Mouse (Mus musculus): ENCODE measurements around the gene Ubxn10. TPM values are rescaled to one million over a fixed set of nuclear protein-coding genes. Genes with fewer than 3 reads are reported as not detected.

Ubxn10 gene
- total RNA-seq, 2 experiments from 2014 or later: 0.20 TPM; not detected in 1

DNA sequence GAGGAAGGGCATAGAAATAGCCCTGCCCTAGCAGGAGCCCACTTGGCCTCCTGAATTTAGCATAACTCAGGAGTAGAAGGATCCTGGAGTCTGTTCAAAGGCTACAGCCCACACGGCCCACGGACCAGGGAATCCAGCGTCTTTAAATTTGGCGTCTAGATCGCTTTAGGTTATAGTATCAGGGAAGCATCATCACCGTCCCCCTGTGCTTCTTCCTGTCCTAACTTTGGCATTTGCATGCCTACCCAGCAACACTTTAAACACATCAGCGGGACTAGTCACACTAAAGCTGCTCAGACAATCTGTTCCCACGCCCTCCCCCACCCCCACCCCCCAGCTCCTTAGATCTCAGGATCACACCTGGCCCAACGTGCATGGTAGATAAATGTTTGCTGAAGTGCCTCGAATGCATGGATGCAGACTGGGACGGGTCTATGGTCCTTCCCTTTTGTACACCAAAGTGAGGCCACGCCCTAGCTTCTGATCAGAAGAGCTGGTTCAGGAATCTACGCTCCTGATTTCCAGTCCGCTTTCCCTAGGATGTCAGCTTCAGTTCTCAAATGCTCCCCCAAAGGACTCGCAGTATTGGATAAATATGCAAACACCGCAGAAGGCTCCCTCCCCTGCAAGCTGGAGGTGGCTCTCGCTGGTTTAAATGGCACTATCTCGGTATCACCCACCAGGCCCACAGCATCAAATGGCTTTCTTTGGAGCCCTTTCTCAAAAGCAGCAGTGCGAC lies 45.4 kb downstream of the Ubxn10 start:
- Histone ChIP-seq H3K27ac (no peak overlapping the region), H3K4me3 (no peak overlapping the region)
- intact Hi-C loops (cut with DNase I): no loop called here
- no peak for DNase-seq
- no peak for TF ChIP-seq CTCF (IDR thresholded peaks at IDR 0.05)

DNA sequence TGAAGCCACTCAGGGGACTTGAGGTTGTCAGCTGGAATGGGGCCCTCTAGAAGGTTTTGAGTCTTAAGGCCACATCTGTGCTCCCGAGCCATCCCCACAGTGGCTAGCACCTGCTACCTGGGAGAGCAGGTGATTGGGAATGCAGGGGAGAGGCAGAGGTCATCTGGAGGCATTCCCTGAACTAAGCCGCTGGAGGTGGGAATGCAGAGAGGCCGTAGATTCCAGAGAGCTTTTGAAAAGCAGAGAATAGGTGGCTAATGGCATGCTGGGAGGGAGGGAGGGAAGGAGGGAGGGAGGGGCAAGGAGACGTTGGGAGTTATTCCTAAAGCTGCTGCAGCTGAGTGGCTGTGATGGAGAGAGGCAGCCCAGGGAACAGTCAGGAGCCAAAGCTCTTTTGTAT lies 46.4 kb downstream of the Ubxn10 start:
- DNase-seq: no peak
- Histone ChIP-seq H3K4me3 (no peak overlapping the region), H3K27ac (no peak overlapping the region)
- intact Hi-C loops (cut with DNase I): no loop called here
- TF ChIP-seq CTCF (IDR thresholded peaks at IDR 0.05): no peak

DNA sequence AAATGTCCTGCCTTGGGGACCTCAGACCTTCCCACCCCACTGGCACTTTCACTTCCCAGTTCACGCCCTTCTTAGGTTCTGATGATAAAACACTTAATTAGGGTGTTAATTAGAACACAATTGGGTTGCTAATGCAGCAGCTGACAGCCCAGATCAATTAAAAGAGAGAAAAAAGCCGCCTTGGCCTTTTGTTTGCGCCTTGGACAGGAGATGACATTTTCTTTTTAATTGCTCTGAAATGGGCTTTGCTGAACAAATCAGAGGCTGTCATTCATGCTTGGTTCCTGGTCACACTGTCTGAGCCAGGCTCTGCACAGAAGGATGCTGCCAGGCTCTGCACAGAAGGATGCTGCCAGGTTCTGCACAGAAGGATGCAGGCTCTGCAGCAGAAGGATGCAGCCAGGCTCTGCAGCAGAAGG lies 47.9 kb downstream of the Ubxn10 start:
- intact Hi-C loops (cut with DNase I): no loop called here
- no peak for TF ChIP-seq CTCF (IDR thresholded peaks at IDR 0.05)

DNA sequence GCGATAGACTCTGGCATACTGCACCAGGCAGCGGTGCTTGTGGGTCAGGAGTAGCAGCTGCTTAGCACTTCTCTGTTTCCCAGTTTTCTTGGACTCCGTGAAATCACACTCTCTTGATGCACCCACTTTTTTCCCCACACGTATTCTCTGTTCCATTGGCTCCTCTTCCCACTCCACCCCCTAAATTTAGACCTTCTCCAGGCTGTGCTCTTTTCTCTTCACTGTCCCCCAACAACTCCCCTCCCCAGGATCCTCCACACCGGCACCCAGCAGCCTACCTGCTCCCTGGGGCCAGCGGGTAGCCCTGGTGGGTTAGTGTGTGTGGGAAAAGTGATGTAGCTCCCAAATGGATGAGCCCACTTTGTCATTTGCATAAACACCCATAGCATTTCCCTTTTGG lies 51.2 kb downstream of the Ubxn10 start:
- H3K4me3 ChIP-seq: no peak overlapping the region
- intact Hi-C loops (cut with DNase I): no loop called here
- TF ChIP-seq CTCF (IDR thresholded peaks at IDR 0.05): no peak

More for the DNA sequence above, 47.9 kb downstream of the Ubxn10 start:
- no peak for DNase-seq
- Histone ChIP-seq H3K4me3 (no peak overlapping the region), H3K27ac (no peak overlapping the region)

DNA sequence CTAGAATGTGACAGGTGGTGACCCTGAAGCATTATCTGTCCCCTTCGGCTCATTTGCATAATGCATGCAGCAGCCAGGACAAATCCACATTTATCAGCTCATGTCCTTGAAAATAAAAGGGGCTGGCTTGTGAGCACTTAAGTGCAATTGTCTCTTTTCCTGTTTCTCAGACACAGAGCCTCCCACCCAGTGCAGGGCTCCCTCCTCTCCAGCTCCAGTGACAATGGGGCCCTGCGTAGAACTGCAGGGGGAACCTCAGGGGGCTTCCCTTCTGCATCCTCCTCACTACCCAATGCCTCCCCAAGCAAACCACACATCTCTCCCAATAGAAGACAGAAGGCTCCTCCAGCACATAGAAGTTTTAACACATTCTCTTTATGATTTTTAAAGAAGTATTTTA lies 54.2 kb downstream of the Ubxn10 start:
- intact Hi-C loops (cut with DNase I): no loop called here
- Histone ChIP-seq H3K4me3 (no peak overlapping the region), H3K27ac (no peak overlapping the region)
- no peak for TF ChIP-seq CTCF (IDR thresholded peaks at IDR 0.05)
- DNase-seq: no peak

More for the DNA sequence above, 51.2 kb downstream of the Ubxn10 start:
- DNase-seq: no peak
- H3K27ac ChIP-seq: no peak overlapping the region

DNA sequence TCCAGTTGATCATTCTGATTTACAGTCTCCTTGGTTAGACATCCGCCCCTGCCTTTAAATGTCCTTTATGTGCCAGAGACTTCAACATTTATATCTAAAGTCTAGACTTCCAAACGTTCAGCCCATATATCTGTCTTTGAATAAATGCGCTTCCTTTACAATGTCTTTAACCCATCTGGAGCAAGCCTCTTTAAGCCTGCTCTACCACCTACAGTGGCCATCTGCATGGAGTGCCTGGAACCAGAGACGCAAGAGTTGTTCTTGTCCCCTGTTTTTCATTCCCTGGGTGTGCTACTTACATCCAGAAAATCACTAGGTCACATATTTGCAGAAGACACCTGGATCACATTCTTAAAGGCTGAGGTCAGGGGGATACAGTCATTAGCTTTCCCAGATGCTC lies 56.8 kb downstream of the Ubxn10 start:
- H3K4me3 ChIP-seq: no peak overlapping the region
- intact Hi-C loops (cut with DNase I): no loop called here

DNA sequence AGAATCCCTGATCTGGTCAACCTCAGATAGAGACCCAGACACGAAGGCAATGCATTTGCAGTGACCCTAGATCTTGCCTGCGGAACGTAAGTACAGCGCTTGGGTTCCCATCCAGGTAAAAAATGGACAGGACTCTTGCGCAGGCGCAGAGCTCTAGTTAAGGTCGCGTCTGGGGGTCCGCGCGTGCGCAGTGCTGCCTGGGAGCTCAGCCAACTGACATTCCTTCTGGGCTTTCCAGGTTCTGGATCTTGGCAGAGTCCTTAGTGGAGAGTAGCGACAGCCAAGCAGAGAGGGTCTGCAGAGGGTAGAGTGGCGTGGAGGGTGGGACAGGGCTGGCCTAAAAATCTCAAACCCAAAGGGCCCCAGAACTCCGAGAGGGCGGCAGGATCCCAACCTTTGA lies 59.4 kb downstream of the Ubxn10 start:
- no peak overlapping the region for H3K4me3 ChIP-seq
- intact Hi-C loops (cut with DNase I): no loop called here
- no peak for DNase-seq
- no peak for TF ChIP-seq CTCF (IDR thresholded peaks at IDR 0.05)
- no peak overlapping the region for H3K27ac ChIP-seq

More for the DNA sequence above, 56.8 kb downstream of the Ubxn10 start:
- no peak overlapping the region for H3K27ac ChIP-seq
- TF ChIP-seq CTCF (IDR thresholded peaks at IDR 0.05): no peak
- DNase-seq: no peak

DNA sequence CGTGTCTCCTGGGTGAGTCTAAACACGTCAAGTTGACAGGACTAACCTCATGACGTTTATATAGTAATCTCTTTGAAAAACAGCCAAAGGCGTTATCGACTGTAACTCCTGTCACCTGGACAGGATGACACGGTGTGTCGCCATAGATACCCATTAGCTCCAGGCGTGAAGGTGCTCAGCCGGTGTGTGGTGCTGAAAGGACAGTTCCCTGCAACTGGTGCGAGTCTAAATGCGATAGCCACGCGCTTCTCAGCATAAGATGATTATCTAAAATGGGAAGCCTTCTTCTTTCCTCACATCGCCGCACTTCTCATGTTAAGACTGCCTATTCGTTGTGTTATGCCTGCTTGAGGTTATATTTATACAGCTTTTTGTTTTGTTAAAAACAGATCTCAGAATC lies 60.5 kb downstream of the Ubxn10 start:
- Histone ChIP-seq H3K4me3 (no peak overlapping the region), H3K27ac (no peak overlapping the region)
- no peak for DNase-seq
- TF ChIP-seq CTCF (IDR thresholded peaks at IDR 0.05): no peak
- intact Hi-C loops (cut with DNase I): no loop called here

DNA sequence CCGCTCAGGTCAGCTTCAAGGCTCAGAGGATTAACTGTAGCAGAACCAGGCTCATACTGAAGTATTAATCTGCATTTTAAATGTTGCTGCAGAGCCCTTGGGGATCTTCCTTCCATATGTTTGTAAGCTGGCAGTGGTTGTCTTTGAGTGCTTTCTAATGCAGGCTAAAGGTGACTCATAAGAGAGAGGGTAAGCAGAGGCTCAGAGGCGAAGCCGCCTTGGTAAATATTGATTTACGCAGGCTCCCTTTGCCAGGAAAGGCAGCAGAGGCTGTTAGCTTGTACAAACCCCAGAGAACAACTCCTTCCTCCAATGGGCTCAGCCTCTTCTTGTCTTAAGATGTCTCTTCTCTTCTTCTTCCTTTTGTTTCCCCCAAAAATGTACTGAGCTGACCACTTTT lies 64.8 kb downstream of the Ubxn10 start:
- no peak for DNase-seq
- intact Hi-C loops (cut with DNase I): no loop called here
- TF ChIP-seq CTCF (IDR thresholded peaks at IDR 0.05): no peak
- no peak overlapping the region for H3K27ac ChIP-seq
- no peak overlapping the region for H3K4me3 ChIP-seq

DNA sequence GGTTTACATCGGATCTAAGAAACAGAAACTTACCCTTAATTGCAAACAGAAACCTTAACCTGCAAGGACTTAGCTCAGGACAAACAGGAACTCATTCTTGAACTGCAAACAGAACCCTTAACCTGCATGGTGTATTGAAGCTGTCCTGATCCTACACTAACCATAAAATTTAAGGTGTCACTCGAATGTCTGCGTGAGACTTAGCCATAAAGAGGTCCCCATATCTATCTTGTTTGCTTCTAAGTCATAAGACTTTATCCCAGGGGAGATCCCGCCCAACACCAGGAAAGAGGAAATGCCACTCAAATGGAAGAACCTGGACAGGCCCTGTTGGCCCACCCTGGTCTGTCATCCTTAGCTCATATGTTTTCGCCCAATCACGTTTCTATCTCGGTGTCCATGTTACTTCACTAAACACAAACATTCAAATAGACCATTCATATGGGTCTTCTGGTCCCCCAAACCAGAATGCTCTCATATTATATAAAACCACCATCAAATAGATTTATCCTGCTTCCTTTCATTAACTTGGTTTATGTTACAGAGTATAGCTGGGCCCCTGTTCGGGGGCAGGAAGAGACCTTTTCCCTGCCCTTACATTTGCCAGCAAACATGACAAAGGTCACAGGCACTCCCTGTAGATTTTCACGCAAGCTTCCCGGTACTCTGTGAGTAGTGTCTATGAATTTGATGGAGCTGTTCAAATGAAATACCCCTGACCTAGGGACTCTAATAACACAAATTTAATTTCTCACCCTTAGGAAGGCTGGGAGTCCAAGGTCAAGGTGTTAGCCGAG lies 66.7 kb downstream of the Ubxn10 start:
- Histone ChIP-seq H3K4me3 (no peak overlapping the region), H3K27ac (no peak overlapping the region)
- intact Hi-C loops (cut with DNase I): no loop called here
- no peak for TF ChIP-seq CTCF (IDR thresholded peaks at IDR 0.05)
- no peak for DNase-seq

DNA sequence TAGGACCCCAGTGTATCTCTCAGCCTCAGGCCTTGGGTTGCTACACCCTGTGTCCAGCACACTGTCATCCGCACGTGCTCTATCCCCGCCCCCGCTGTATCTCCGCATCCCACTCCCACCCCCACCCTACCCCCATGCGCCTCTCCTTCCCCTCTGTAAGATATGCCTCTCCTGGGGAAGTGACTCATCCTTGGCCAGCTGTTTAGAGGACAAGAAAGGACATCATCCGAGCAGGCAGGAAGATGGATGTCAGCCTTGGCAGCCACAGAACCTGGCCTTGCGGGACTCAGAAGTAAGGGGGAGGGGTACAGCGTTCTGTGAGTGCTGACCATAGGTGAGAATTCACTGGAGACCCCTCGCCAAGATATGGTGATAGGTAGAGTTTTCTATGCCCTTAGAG lies 70.4 kb downstream of the Ubxn10 start:
- no peak overlapping the region for H3K27ac ChIP-seq
- DNase-seq: no peak
- intact Hi-C loops (cut with DNase I): no loop called here
- no peak overlapping the region for H3K4me3 ChIP-seq
- TF ChIP-seq CTCF (IDR thresholded peaks at IDR 0.05): no peak

DNA sequence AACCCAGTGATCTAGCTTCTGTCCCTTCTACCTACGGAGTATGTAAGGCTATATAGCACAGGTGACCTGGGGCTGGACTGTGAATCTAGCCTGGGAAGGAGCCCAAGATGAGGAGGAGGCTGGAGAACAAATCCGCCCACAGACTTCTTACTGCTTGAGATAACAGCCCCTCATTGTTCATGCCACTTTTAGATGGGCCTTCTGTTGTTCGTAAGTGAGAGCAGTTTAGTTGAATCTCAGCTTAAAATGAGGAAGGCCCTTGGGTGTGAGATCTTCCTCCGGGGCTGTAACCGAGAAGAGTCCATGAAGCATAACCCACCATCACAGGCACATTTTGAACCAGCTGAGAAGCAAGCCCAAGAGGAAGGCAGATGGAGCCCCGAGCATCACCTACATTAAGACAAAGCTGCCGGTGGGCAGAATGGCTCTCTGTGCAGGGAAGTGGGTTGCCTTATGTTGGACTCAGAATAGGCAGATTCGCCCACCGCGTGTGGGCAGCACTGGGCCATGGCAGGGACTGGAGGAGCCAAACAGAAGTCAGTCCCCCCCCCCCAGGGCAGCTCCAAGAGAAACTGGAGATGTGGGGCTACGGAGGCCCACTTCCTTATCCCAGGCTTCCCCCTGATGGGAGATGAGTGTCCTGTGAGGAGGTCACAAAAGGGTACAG lies 76.9 kb downstream of the Ubxn10 start:
- intact Hi-C loops (cut with DNase I): no loop called here
- no peak for DNase-seq
- no peak overlapping the region for H3K4me3 ChIP-seq
- no peak overlapping the region for H3K27ac ChIP-seq
- TF ChIP-seq CTCF (IDR thresholded peaks at IDR 0.05): no peak

Other genes starting within 250 kb of the Ubxn10 start
- not detected for gene Vwa5b1, start 101.3 kb downstream of the Ubxn10 start, total RNA-seq (2021)
- not detected for gene Pla2g2c, start 12.4 kb downstream of the Ubxn10 start, total RNA-seq (2021)
- not detected for gene Pla2g2f, start 20.5 kb upstream of the Ubxn10 start, total RNA-seq (2021)
- gene Pla2g2d, start 38.6 kb upstream of the Ubxn10 start, total RNA-seq (2021): under 1 TPM in 1 of 2 experiments, not detected in 1; 0.28 TPM
- 1 to 10 TPM in 1 of 2 experiments, under 1 TPM in 1; 0.92 to 2.1 TPM for gene Pla2g5, start 126.3 kb upstream of the Ubxn10 start, total RNA-seq (2021)
- not detected for gene Gm13030, start 136.8 kb upstream of the Ubxn10 start, total RNA-seq (2021)
- gene Pla2g2e, start 140.8 kb upstream of the Ubxn10 start, total RNA-seq (2021): not detected
- gene Otud3, start 176.8 kb upstream of the Ubxn10 start, total RNA-seq (2021): 10 to 100 TPM; 15.7 to 17.2 TPM
- not detected for gene Rnf186, start 229.9 kb upstream of the Ubxn10 start, total RNA-seq (2021)
- 1 to 10 TPM; 7.5 to 7.6 TPM for gene Tmco4, start 235.7 kb upstream of the Ubxn10 start, total RNA-seq (2021)

All from gastrocnemius, adult 2 months (tissue).